In genomic region chr4:136177612-136178474, GRCm38 (mm10) we compare ENCODE assay signal across 1 mouse cellular context.
A peak's percentile ranks its signal among the peaks of the same experiment; 100 is the strongest.
TF ChIP-seq lines count a peak whose summit lies in the region.

No protein-coding gene starts in this region.

TF ChIP-seq in MEL, 35 proteins besides CTCF, POLR2A, EP300 and RAD21 (continued from another document):
- TF ChIP-seq ETS1 (IDR thresholded peaks at IDR 0.05; ENCODE audit: low read depth, low read length), result peak; percentile 99
- no peak for TF ChIP-seq MYB (IDR thresholded peaks at IDR 0.05; ENCODE audit: low read depth, low read length)
- peak; percentile 42; the same call in 1 of the 2 replicates for TF ChIP-seq GABPA (IDR thresholded peaks at IDR 0.05; ENCODE audit: low read depth, low read length)
- TF ChIP-seq SIN3A (IDR thresholded peaks at IDR 0.05; ENCODE audit: low read length), result peak; percentile 83
- TF ChIP-seq KAT2A (conservative IDR thresholded peaks at IDR 0.05; ENCODE audit: low read depth, low read length), result no peak
